Mouse (Mus musculus): Measurements from ENCODE around the gene 1700001P01Rik. TPM values are rescaled to one million over a fixed set of nuclear protein-coding genes. Genes with fewer than 3 reads are reported as not detected.

1700001P01Rik gene
- polyA plus RNA-seq (2015; fragmentation: Illumina TruSeq; extraction: RNeasy Lipid Tissue Mini Kit (QIAGEN cat#74804); ENCODE audit: insufficient read depth, low replicate concordance), result not detected

DNA sequence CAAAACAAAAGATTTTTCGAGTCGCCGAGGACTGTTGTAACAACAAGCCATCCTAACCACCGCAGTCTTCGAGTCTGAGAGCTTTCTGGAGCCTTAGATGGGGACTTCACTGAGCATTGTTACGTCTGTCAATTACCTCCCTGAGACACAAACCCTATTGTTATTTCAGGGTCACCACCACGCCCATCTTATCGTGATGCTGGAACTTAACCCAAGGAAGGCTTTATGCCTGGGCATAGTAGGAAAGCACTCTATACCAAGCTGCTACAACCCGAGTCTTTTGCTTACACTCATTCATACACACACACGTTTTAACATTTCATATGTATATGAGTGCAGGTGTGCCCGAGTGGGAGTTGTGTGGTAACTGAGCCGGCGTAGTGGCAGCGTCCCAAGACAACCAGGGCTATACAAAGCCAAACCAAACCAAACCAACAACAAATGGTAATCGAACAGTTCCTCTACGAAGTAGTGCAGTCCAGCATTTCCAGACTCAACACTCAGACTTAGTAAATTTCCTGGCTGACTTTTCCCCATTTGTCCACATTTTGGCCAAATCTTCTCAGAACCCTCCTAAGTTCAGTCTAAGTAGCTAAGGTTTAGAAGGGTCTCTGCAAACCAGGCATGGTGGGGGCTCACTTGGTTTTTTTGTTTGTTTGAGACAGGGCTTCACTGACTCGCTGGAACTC lies at the start of gene 1700001P01Rik:
Gene 1700001P01Rik, minus strand, starts transcription at position 111 of the 689 bp plus-strand sequence.

DNA sequence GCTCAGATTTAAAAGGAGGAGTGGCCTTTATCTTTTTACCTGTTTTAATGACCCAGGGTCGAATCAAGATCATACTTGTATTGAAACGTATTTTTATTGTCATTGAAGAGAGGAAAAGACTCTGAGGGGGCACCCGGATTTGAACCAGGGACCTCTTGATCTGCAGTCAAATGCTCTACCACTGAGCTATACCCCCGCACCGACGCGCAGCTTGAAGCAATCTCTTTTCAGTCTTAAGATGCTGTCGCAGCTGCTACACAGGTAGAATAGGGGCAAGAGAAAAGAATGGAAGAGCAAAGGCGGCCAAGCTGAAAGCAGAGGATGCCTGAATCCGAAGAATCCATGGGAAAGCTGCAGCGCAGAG lies 23.0 kb upstream of the 1700001P01Rik start, which contains the start of gene Lasp1:
Gene Lasp1, plus strand, starts transcription at position 219 of the 364 bp plus-strand sequence.

DNA sequence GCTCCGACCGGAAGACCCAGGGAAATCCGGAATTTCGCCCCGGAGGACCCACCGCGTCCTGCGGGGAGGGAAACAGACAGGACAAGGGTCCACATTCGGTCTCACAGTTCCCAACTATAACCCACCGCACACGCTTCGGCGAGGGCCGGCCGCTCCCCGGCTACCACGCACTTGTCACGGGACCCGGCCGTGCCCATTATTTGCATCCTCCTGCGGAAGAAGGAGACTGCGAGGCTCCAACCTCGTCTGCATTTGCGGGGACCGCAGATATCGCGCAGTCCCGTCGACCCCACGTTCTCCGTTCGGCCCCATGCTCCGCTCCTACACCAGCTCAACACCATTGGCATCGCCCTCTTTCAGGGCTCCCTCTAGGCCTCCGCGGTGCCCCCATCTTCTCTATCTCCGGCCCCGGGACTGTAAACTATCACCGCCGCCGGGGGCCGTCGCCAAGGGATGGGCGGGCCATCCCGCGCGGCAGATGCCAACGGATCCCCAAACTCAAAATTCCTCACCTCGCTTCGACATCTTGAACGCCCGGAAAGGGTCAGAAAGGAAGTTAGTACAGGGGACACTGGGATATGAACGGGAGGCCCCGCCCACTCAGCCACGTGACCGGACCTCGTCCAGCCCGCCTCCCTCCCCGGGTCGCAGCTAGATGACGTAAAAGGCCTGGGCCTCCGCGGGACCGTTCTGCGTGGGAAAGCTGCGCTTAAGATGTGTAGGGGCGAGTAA lies 6.3 kb upstream of the 1700001P01Rik start, which contains the start of gene Rpl23:
Gene Rpl23, minus strand, starts transcription at position 606 of the 732 bp plus-strand sequence.

GRCm38 (mm10) chr11:97766154-97766881 lies 9.4 kb downstream of the 1700001P01Rik start, which contains the start of gene Cwc25:
Gene Cwc25 (minus strand): TSS chr11:97766556.

GRCm38 (mm10) chr11:97744063-97744717 lies 31.5 kb downstream of the 1700001P01Rik start, which contains the start of gene Pip4k2b:
Gene Pip4k2b (minus strand): TSS chr11:97744704.

Other genes starting within 250 kb of the 1700001P01Rik start
- gene Srcin1, start 199.7 kb downstream of the 1700001P01Rik start, polyA plus RNA-seq (2015; fragmentation: Illumina TruSeq; extraction: RNeasy Lipid Tissue Mini Kit (QIAGEN cat#74804); ENCODE audit: insufficient read depth, low replicate concordance), result 0.03 TPM
- gene Epop, start 146.2 kb downstream of the 1700001P01Rik start, polyA plus RNA-seq (2015; fragmentation: Illumina TruSeq; extraction: RNeasy Lipid Tissue Mini Kit (QIAGEN cat#74804); ENCODE audit: insufficient read depth, low replicate concordance), result 1.9 TPM
- gene Mllt6, start 112.5 kb downstream of the 1700001P01Rik start, polyA plus RNA-seq (2015; fragmentation: Illumina TruSeq; extraction: RNeasy Lipid Tissue Mini Kit (QIAGEN cat#74804); ENCODE audit: insufficient read depth, low replicate concordance), result 52.9 TPM
- 24.5 TPM for gene Cisd3, start 90.1 kb downstream of the 1700001P01Rik start, polyA plus RNA-seq (2015; fragmentation: Illumina TruSeq; extraction: RNeasy Lipid Tissue Mini Kit (QIAGEN cat#74804); ENCODE audit: insufficient read depth, low replicate concordance)
- gene Pcgf2, start 75.4 kb downstream of the 1700001P01Rik start, polyA plus RNA-seq (2015; fragmentation: Illumina TruSeq; extraction: RNeasy Lipid Tissue Mini Kit (QIAGEN cat#74804); ENCODE audit: insufficient read depth, low replicate concordance), result 5.1 TPM
- gene Psmb3, start 72.5 kb downstream of the 1700001P01Rik start, polyA plus RNA-seq (2015; fragmentation: Illumina TruSeq; extraction: RNeasy Lipid Tissue Mini Kit (QIAGEN cat#74804); ENCODE audit: insufficient read depth, low replicate concordance), result 107 TPM
- gene Pip4k2b, start 31.2 kb downstream of the 1700001P01Rik start, polyA plus RNA-seq (2015; fragmentation: Illumina TruSeq; extraction: RNeasy Lipid Tissue Mini Kit (QIAGEN cat#74804); ENCODE audit: insufficient read depth, low replicate concordance), result 44.5 TPM
- 19.0 TPM for gene Cwc25, start 9.4 kb downstream of the 1700001P01Rik start, polyA plus RNA-seq (2015; fragmentation: Illumina TruSeq; extraction: RNeasy Lipid Tissue Mini Kit (QIAGEN cat#74804); ENCODE audit: insufficient read depth, low replicate concordance)
- 3,596 TPM for gene Rpl23, start 6.5 kb upstream of the 1700001P01Rik start, polyA plus RNA-seq (2015; fragmentation: Illumina TruSeq; extraction: RNeasy Lipid Tissue Mini Kit (QIAGEN cat#74804); ENCODE audit: insufficient read depth, low replicate concordance)
- 75.7 TPM for gene Lasp1, start 23.1 kb upstream of the 1700001P01Rik start, polyA plus RNA-seq (2015; fragmentation: Illumina TruSeq; extraction: RNeasy Lipid Tissue Mini Kit (QIAGEN cat#74804); ENCODE audit: insufficient read depth, low replicate concordance)
- 6.1 TPM for gene B230217C12Rik, start 64.9 kb upstream of the 1700001P01Rik start, polyA plus RNA-seq (2015; fragmentation: Illumina TruSeq; extraction: RNeasy Lipid Tissue Mini Kit (QIAGEN cat#74804); ENCODE audit: insufficient read depth, low replicate concordance)
- gene Fbxo47, start 108.2 kb upstream of the 1700001P01Rik start, polyA plus RNA-seq (2015; fragmentation: Illumina TruSeq; extraction: RNeasy Lipid Tissue Mini Kit (QIAGEN cat#74804); ENCODE audit: insufficient read depth, low replicate concordance), result 2.1 TPM
- 3.3 TPM for gene Plxdc1, start 210.5 kb upstream of the 1700001P01Rik start, polyA plus RNA-seq (2015; fragmentation: Illumina TruSeq; extraction: RNeasy Lipid Tissue Mini Kit (QIAGEN cat#74804); ENCODE audit: insufficient read depth, low replicate concordance)
- gene Arl5c, start 220.3 kb upstream of the 1700001P01Rik start, polyA plus RNA-seq (2015; fragmentation: Illumina TruSeq; extraction: RNeasy Lipid Tissue Mini Kit (QIAGEN cat#74804); ENCODE audit: insufficient read depth, low replicate concordance), result 88.7 TPM
- gene Cacnb1, start 247.1 kb upstream of the 1700001P01Rik start, polyA plus RNA-seq (2015; fragmentation: Illumina TruSeq; extraction: RNeasy Lipid Tissue Mini Kit (QIAGEN cat#74804); ENCODE audit: insufficient read depth, low replicate concordance), result 2.7 TPM